Mouse (Mus musculus) granulocyte monocyte progenitor cell, adult 5-6 weeks (primary cell): ENCODE measurements around the gene Cd300ld2. TPM values are rescaled to one million over a fixed set of nuclear protein-coding genes. Genes with fewer than 3 reads are reported as not detected.
"Not testable (repeated sequence)": the region's sequence is repeated elsewhere in the genome, so short reads cannot be mapped to it uniquely, and the experiment has no call there.

Source experiments
- ATAC-seq: replicated peaks from 2 replicates; pipeline ENCODE4 v1.8.0; 2016; ENCODE audit warnings: mild to moderate bottlenecking, moderate TSS enrichment, inconsistent platforms; ENCODE audit not compliant: poor library complexity, severe bottlenecking
- total RNA-seq, 2 experiments: library from RNA; stranded (forward) in 1 of 2; stranded (reverse) in 1 of 2; fragments of 200-712, 200-1000 nt in 1 of 2; fragments of >200 nt in 1 of 2; fragmentation: Nextera tagmentation in 1 of 2; gene quantifications; 2 replicates each; pipeline ENCODE4 v1.2.3; 2014 to 2017

Cd300ld2 gene
- not detected in 2 replicates for total RNA-seq (2014; fragmentation: Nextera tagmentation)
- total RNA-seq (2017), result not detected in 2 replicates

DNA sequence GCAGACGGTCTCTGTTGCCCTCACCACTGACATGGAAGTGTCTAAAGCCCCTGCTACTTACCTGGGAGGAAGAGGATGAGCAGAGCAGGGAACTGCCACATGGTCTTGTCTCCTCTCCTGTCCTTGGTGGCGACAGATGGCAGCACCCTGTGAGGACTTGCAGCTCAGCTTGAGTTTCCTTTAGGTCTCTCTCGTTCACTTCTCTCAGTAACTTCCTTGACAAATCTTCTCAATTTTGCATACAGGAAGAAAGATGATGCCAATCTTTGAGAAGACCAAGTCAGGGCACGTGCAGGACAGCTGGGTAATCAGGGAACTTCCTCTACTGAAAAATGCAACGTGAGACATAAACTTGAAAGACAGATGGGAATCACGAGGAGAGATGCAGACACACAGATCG lies at the start of gene Cd300ld2:
Gene Cd300ld2 (minus strand): TSS at position 101 of the 400 bp plus-strand sequence.
- ATAC-seq, result not testable (repeated sequence)

- peak; percentile 25; the same call in 1 of the 2 replicates for ATAC-seq
Measured at GRCm38 (mm10) chr11:115062077-115062476, 46.1 kb upstream of the Cd300ld2 start, which contains the start of gene Cd300e. Gene Cd300e, minus strand, starts transcription at chr11:115062177.

GRCm38 (mm10) chr11:115059797-115060196 lies 43.8 kb upstream of the Cd300ld2 start:
- peak; percentile 69 for ATAC-seq

GRCm38 (mm10) chr11:115058701-115059100 lies 42.7 kb upstream of the Cd300ld2 start:
- peak; percentile 52 for ATAC-seq

DNA sequence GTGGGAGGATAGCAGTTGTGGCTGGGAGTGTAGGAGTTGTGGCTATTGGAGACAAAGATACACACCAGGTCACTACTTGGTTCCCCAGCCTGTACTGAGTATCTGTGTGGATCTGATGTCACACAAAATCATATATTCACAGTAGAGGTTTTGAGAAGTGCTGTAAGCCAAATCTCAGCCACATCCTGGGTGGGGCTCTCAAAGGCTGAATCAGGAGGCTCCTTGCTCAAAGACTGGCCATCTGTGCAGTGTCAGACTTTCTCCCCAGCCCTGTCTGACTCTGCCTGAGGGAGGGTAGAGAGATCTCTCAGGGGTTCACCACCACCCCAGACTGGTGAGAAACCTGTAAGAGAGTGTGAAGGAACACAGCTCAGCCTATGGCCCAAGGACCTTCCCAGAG lies 38.5 kb upstream of the Cd300ld2 start:
- no peak for ATAC-seq

- no peak for ATAC-seq
Measured at GRCm38 (mm10) chr11:115052991-115053390, 37.0 kb upstream of the Cd300ld2 start.

DNA sequence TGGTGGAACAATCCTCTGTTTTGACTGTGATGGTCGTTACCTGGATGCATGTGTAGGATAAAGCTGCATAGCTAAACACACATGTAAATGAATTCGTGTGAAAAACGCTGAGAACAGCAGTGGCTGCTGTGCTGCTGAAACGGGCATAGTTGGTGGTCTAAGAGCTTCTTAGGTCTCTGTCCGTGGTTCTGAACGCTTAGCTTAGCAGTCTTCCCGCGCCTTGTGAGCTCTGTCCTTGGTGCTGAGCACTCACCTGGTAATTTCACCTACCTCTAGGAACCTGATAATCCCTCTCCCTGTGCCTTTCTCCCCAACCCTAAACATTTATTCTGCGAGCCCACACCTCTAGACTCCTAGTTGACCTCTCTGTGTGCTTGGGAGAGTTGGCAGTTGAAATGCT lies 36.2 kb upstream of the Cd300ld2 start:
- ATAC-seq, result peak; percentile 78

DNA sequence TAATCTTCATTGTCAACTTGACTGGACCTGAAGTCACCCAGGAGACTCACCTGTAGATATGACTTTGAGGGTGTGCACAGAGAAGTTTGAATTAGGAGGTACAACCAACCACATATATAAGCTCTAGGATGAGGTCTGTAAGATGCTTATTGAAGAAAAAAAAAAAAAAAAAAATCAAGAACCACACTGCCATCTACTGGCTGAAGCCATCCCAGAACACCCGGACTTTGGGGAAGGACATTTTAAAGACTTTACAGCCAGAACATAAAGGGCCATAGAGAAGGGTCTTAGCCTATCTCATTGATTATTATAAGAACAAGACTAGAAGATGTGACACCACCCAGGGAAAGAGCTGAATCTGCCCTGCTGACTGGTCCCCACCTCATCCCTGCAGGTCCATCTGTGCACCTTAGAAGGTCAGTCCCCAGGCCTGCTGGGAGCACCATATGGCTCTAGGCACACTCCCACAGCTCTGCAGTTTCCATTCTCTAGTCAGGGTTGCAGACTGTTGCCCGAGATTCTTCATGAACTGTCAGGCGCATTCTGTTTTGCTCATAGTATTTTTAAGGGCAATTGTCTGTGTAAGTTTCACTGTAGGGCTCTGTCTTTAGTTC lies 33.4 kb upstream of the Cd300ld2 start:
- ATAC-seq, result peak; percentile 43; the same call in 1 of the 2 replicates

DNA sequence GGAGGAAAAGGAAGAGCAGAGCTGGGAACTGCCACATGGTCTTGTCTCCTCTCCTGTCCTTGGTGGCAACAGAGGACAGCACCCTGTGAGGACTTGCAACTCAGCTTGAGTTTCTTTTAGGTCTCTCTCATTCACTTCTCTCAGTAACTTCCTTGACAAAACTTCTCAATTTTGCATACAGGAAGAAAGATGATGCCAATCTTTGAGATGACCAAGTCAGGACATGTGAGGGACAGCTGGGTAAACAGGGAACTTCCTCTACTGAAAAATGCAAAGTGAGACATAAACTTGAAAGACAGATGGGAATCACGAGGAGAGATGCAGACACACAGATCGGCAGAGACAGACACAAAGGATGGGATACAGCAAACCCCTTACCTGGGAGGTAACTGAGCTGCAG lies 32.3 kb upstream of the Cd300ld2 start, which contains the start of gene Cd300ld3:
Gene Cd300ld3 (minus strand): TSS at position 151 of the 400 bp plus-strand sequence.
- ATAC-seq, result no peak

- ATAC-seq, result not testable (repeated sequence)
Measured at GRCm38 (mm10) chr11:115037669-115038068, 21.7 kb upstream of the Cd300ld2 start, which contains the start of gene Cd300ld5. Gene Cd300ld5, minus strand, starts transcription at chr11:115037769.

- not testable (repeated sequence) for ATAC-seq
Measured at GRCm38 (mm10) chr11:115026912-115027311, 10.9 kb upstream of the Cd300ld2 start, which contains the start of gene Cd300ld4. Gene Cd300ld4, minus strand, starts transcription at chr11:115027012.

- ATAC-seq, result peak; percentile 83
Measured at GRCm38 (mm10) chr11:115004070-115004469, 11.9 kb downstream of the Cd300ld2 start.

- peak; percentile 57 for ATAC-seq
Measured at GRCm38 (mm10) chr11:115001474-115002040, 14.4 kb downstream of the Cd300ld2 start, which contains the start of gene Cd300c2. Gene Cd300c2, minus strand, starts transcription at chr11:115001880.

GRCm38 (mm10) chr11:114989793-114990192 lies 26.2 kb downstream of the Cd300ld2 start, which contains the start of gene Cd300ld:
Gene Cd300ld, minus strand, starts transcription at chr11:114989922.
- ATAC-seq, result peak; percentile 72

DNA sequence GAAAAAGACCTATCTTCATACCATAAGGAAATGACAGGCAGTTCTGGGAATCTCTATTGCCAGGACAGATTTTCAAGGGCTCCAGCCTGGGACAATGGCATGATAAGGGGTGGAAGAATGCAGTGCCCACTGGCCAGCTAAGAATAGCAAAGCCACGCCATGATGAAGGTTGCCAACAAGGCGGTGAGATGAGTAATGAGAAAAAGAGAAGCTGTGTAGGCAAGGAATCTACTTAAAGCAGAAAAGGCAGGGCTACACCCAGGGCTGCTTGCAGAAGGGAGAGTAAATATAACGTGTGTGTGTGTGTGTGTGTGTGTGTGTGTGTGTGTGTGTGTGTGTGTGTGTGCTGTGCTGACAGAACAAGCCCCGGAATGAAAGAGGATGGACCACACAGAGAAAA lies 34.1 kb downstream of the Cd300ld2 start:
- no peak for ATAC-seq

DNA sequence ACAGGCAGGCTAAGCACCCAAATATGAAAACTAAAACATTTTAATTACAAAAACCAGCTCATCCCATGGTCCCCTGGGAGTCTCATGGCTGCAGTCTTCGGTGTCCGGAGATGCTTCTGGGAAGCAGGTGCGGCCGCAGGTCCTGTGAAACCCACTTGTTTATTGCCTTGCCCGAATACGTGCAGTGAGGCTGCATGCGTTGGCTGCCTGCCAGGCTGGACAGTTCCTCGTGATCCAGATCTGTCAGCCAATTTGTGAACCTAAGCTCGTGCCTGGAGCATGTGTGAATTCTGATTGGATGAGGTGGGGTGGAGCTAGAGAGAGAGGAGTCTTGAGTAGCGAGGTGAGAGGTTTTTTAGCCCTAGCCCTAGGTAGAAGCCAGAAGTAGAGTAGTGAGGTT lies 43.3 kb downstream of the Cd300ld2 start:
- no peak for ATAC-seq

DNA sequence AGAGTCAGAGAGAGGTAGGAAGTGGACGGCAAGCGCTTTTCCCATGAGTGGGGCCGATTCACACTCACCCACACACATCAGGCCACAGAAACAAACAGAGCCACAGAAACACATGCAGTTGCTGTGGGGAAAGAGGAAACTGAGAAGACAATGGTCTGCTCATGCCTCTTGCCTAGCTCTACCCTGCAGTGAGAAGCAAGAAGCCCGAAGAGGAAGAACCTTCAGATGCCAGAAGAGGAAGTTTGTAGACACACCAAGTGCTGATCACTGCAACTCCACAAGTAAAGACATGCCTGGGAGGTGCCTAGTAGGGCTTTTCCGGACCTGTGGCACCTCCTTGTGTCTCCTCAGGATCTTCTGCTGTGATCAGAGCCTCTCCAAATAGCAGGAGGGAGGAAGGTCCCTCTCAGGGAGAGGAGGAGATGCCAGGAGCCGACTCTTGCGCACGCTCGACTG lies 47.2 kb downstream of the Cd300ld2 start, which contains the start of gene Cd300c:
Gene Cd300c (minus strand): TSS at position 406 of the 456 bp plus-strand sequence.
- peak; percentile 81 for ATAC-seq

GRCm38 (mm10) chr11:114965182-114965828 lies 50.7 kb downstream of the Cd300ld2 start:
- ATAC-seq, result peak; percentile 91

GRCm38 (mm10) chr11:114960369-114960768 lies 55.6 kb downstream of the Cd300ld2 start:
- peak; percentile 90 for ATAC-seq
